Comparison of ENCODE assay signal across 11 mouse cellular contexts in genomic region chr9:61728115-61728514, GRCm38 (mm10).
"Had no signal": no experiment of that assay in that cellular context is flagged by ENCODE, and none has a peak within 500 bp of the region (broad histone marks: within the 10 kb centered on the region; RNA-seq: fewer than 3 reads in every experiment).

No protein-coding gene starts in this region.

- H3K4me2 ChIP-seq: lung, embryonic 14.5 days; midbrain, embryonic 13.5 days; midbrain, embryonic 15.5 days; neural tube, embryonic 12.5 days; stomach, embryonic 15.5 days had no signal

- H3K9ac ChIP-seq: lung, embryonic 14.5 days; midbrain, embryonic 13.5 days; midbrain, embryonic 15.5 days; neural tube, embryonic 12.5 days; stomach, embryonic 15.5 days had no signal

- ATAC-seq: midbrain, embryonic 13.5 days; midbrain, embryonic 15.5 days had no signal

- H3K36me3 ChIP-seq: midbrain, embryonic 10.5 days; midbrain, embryonic 13.5 days; midbrain, embryonic 15.5 days; neural tube, embryonic 12.5 days; stomach, embryonic 15.5 days had no signal

- DNase-seq: lung, adult 18-20 months; thymus, adult 2 months; thymus, postnatal 25 days; thymus, postnatal 4 days had no signal

- H3K27ac ChIP-seq: midbrain, embryonic 10.5 days; midbrain, embryonic 13.5 days; midbrain, embryonic 15.5 days; neural tube, embryonic 12.5 days; stomach, embryonic 15.5 days; stomach, postnatal 0 days had no signal

- H3K9me3 ChIP-seq: midbrain, embryonic 10.5 days; midbrain, embryonic 13.5 days; midbrain, embryonic 15.5 days; neural tube, embryonic 12.5 days; stomach, embryonic 15.5 days had no signal

- H3K27me3 ChIP-seq: midbrain, embryonic 13.5 days; midbrain, embryonic 15.5 days; neural tube, embryonic 12.5 days; stomach, embryonic 15.5 days had no signal

- H3K4me3 ChIP-seq: midbrain, embryonic 10.5 days; midbrain, embryonic 13.5 days; midbrain, embryonic 15.5 days; neural tube, embryonic 12.5 days; stomach, embryonic 15.5 days had no signal

- H3K4me1 ChIP-seq: midbrain, embryonic 10.5 days; midbrain, embryonic 15.5 days; neural tube, embryonic 12.5 days had no signal
